Mouse (Mus musculus) adrenal gland, postnatal 4 days (tissue): ENCODE measurements around the gene Islr. TPM values are rescaled to one million over a fixed set of nuclear protein-coding genes. Genes with fewer than 3 reads are reported as not detected.

ENCODE experiments used
- DNase-seq, 2 experiments: peaks; one replicate each; pipeline ENCODE4 v3.0.0; 2021 to 2022; ENCODE audit warnings: low spot score in 2 of 2, mixed read lengths in 2 of 2
- microRNA-seq: library from miRNA; unstranded; fragments of <30 nt; microRNA quantifications from one replicate; pipeline ENCODE4 v1.2.0, GENCODE M21; 2021
- total RNA-seq, 2 experiments: library from RNA; stranded (reverse); gene quantifications; 2 replicates each; pipeline ENCODE4 v1.2.3; 2021

The Islr gene
- total RNA-seq, 2 experiments from 2014 or later = 64.5 to 66.7 TPM

- DNase-seq = no peak
Measured at GRCm38 (mm10) chr9:58114019-58114418, 90.1 kb downstream of the Islr start.

DNA sequence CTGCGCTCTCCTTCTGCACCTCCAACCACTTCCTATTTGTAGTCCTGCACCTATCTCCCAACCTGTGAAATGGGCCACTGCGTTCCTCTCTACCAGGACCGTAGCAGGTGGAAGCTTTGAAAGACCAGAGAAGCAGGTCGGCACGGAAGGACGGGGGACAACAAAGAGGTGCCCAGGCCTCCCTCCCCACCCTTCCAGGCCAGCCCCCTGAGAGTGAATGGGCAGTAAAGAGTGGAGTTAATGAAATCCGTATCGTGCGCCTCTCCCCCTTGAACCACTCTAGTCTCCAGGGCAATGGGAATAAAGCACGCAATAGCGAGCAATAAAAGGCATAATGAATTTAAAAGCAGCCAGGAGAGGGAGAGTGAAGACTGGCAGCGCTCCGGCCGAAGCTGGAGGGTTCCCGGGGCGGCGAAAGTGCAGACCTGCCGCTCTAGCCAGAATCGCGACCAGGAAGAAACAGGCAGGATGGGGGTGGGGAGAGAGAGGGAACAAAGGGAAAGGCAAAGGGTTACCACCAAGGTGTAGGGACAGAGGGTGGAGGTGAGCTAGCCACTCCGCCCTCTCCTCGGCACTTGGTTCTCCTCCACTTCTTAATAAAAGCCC lies 90.7 kb downstream of the Islr start:
- no peak for DNase-seq

GRCm38 (mm10) chr9:58112866-58113278 lies 91.2 kb downstream of the Islr start:
- DNase-seq = no peak

- no peak for DNase-seq
Measured at GRCm38 (mm10) chr9:58112321-58112751, 91.8 kb downstream of the Islr start.

- DNase-seq = no peak
Measured at GRCm38 (mm10) chr9:58111431-58111830, 92.7 kb downstream of the Islr start.

- DNase-seq = no peak
Measured at GRCm38 (mm10) chr9:58110787-58111186, 93.3 kb downstream of the Islr start.

- DNase-seq = no peak
Measured at GRCm38 (mm10) chr9:58107494-58107893, 96.6 kb downstream of the Islr start.

Small RNA genes lying within 50 kb of the gene (microRNA-seq; reads per million reads assigned to microRNA genes)
- not detected for gene Mir6385

Other genes with a start within 250 kb of the Islr start
- 1,000 to 10,000 TPM; 2,307 to 2,341 TPM for gene Cyp11a1, start 197.9 kb downstream of the Islr start, total RNA-seq
- gene Stra6, start 140.5 kb downstream of the Islr start, total RNA-seq = 1 to 10 TPM in 1 of 2 experiments, under 1 TPM in 1; 0.90 to 2.2 TPM
- gene Ccdc33, start 85.5 kb downstream of the Islr start, total RNA-seq = under 1 TPM in 1 of 2 experiments, not detected in 1; 0.87 TPM
- gene Islr2, start within 50 bp of the Islr start, total RNA-seq = 10 to 100 TPM in 1 of 2 experiments, 1 to 10 TPM in 1; 8.2 to 10.3 TPM
- gene Pml, start 45.5 kb upstream of the Islr start, total RNA-seq = 10 to 100 TPM; 31.6 to 32.1 TPM
- 10 to 100 TPM; 29.9 to 30.8 TPM for gene Stoml1, start 48.9 kb upstream of the Islr start, total RNA-seq
- 10 to 100 TPM; 57.7 to 60.2 TPM for gene Loxl1, start 108.9 kb upstream of the Islr start, total RNA-seq
- gene Tbc1d21, start 166.1 kb upstream of the Islr start, total RNA-seq = not detected